Mouse (Mus musculus) lung, adult 2 months (tissue): ENCODE measurements around the gene Arl5c. TPM values are rescaled to one million over a fixed set of nuclear protein-coding genes. Genes with fewer than 3 reads are reported as not detected.
"Not testable (repeated sequence)": the region's sequence is repeated elsewhere in the genome, so short reads cannot be mapped to it uniquely, and the experiment has no call there.

Source experiments
- DNase-seq: peaks from one replicate; pipeline ENCODE4 v3.0.0; 2022
- H3K4me1 ChIP-seq: fragments of 200-500 bp; 2 replicates; pipeline ENCODE4 v1.6.1; 2011; ENCODE audit warnings: low read length; ENCODE audit not compliant: control insufficient read depth, insufficient read depth
- H3K4me3 ChIP-seq: fragments of 200-500 bp; replicated peaks from 2 replicates; pipeline ENCODE3; 2011; ENCODE audit warnings: low read depth, mild to moderate bottlenecking, control low read depth, low read length; ENCODE audit errors: extremely low read depth
- CTCF ChIP-seq: fragments of 200-500 bp; IDR thresholded peaks from 2 replicates; pipeline ENCODE4 v1.5.1; 2011; ENCODE audit warnings: mild to moderate bottlenecking, low read length, control low read depth; ENCODE audit not compliant: insufficient read depth
- POLR2A ChIP-seq: fragments of 200-500 bp; IDR thresholded peaks from 2 replicates; pipeline ENCODE4 v1.6.1; 2011; ENCODE audit warnings: low read depth, mild to moderate bottlenecking, control low read depth, low read length, borderline replicate concordance; ENCODE audit errors: extremely low read depth
- WGBS: fragments of 180-500 bp; shearing (Covaris S2); methylation state at CpG from one replicate; pipeline ENCODE4 v1.1.7; 2018; 5-methylcytosine and 5-hydroxymethylcytosine counted together
- polyA plus RNA-seq: library from polyadenylated mRNA; depleted of rRNA; stranded (reverse); fragments of >200 nt; gene quantifications from 2 replicates; pipeline ENCODE4 v1.2.3, GENCODE M21; 2012

Gene Arl5c
- polyA plus RNA-seq, 1 experiment: 5.1 TPM

GRCm38 (mm10) chr11:97955915-97956314 is 40.1 kb downstream of the Arl5c start:
- WGBS: 76% methylated on average over 4 of the region's 4 CpGs
- no peak for DNase-seq
- Histone ChIP-seq H3K4me3 (no peak overlapping the region), H3K4me1 (no peaks in the 10 kb centered on the region)
- TF ChIP-seq CTCF (no peak), POLR2A (no peak)

- no peak for TF ChIP-seq CTCF
- no peak for TF ChIP-seq POLR2A
- DNase-seq: no peak
- Histone ChIP-seq H3K4me1 (no peaks in the 10 kb centered on the region), H3K4me3 (no peak overlapping the region)
- 69% methylated on average over 9 of the region's 9 CpGs for WGBS
Measured at GRCm38 (mm10) chr11:97955146-97955902, 40.7 kb downstream of the Arl5c start.

GRCm38 (mm10) chr11:97954469-97955141 is 41.4 kb downstream of the Arl5c start:
- no peak for DNase-seq
- no peak overlapping the region for H3K4me3 ChIP-seq
- TF ChIP-seq POLR2A (no peak), CTCF (no peak)
- H3K4me1 ChIP-seq: no peaks in the 10 kb centered on the region
- WGBS: 51% methylated on average over 14 of the region's 14 CpGs

GRCm38 (mm10) chr11:97953939-97954275 is 42.1 kb downstream of the Arl5c start:
- Histone ChIP-seq H3K4me1 (no peaks in the 10 kb centered on the region), H3K4me3 (no peak overlapping the region)
- no peak for DNase-seq
- TF ChIP-seq POLR2A (no peak), CTCF (no peak)
- WGBS: 85% methylated on average over 6 of the region's 6 CpGs

- TF ChIP-seq CTCF (no peak), POLR2A (no peak)
- H3K4me3 ChIP-seq: no peak overlapping the region
- H3K4me1 ChIP-seq: no peaks in the 10 kb centered on the region
- DNase-seq: no peak
- WGBS: 81% methylated on average over 16 of the region's 16 CpGs
Measured at GRCm38 (mm10) chr11:97953179-97953938, 42.6 kb downstream of the Arl5c start.

- no peaks in the 10 kb centered on the region for H3K4me1 ChIP-seq
Measured at GRCm38 (mm10) chr11:97952367-97953006, 43.5 kb downstream of the Arl5c start.

GRCm38 (mm10) chr11:97949703-97950475 is 46.1 kb downstream of the Arl5c start:
- 36% methylated on average over 20 of the region's 20 CpGs for WGBS

More at GRCm38 (mm10) chr11:97952367-97953006, 43.5 kb downstream of the Arl5c start:
- TF ChIP-seq CTCF (no peak), POLR2A (no peak)
- no peak for DNase-seq
- no peak overlapping the region for H3K4me3 ChIP-seq
- WGBS: 84% methylated on average over 1 of the region's 1 CpGs

GRCm38 (mm10) chr11:97947426-97947825 is 48.6 kb downstream of the Arl5c start:
- 22% methylated on average over 7 of the region's 7 CpGs for WGBS
- TF ChIP-seq CTCF: peak; percentile 68
- no peak for TF ChIP-seq POLR2A
- Histone ChIP-seq H3K4me1 (no peaks in the 10 kb centered on the region), H3K4me3 (no peak overlapping the region)
- DNase-seq: no peak

More at GRCm38 (mm10) chr11:97949703-97950475, 46.1 kb downstream of the Arl5c start:
- TF ChIP-seq POLR2A: no peak
- TF ChIP-seq CTCF: no peak
- no peak for DNase-seq
- H3K4me1 ChIP-seq: no peaks in the 10 kb centered on the region
- no peak overlapping the region for H3K4me3 ChIP-seq

GRCm38 (mm10) chr11:97945738-97946289 is 50.2 kb downstream of the Arl5c start:
- not testable (repeated sequence) for H3K4me1 ChIP-seq, H3K4me3 ChIP-seq, DNase-seq
- WGBS: 76% methylated on average over 7 of the region's 7 CpGs

GRCm38 (mm10) chr11:97945031-97945430 is 51.0 kb downstream of the Arl5c start:
- no peak for DNase-seq
- no peaks in the 10 kb centered on the region for H3K4me1 ChIP-seq
- WGBS: 78% methylated on average over 10 of the region's 10 CpGs
- no peak for TF ChIP-seq CTCF
- no peak for TF ChIP-seq POLR2A
- H3K4me3 ChIP-seq: no peak overlapping the region
